Mouse (Mus musculus): Measurements from ENCODE around the gene Dhcr24. TPM values are rescaled to one million over a fixed set of nuclear protein-coding genes. Genes with fewer than 3 reads are reported as not detected.

Dhcr24 gene
- 39.3 and 48.9 TPM in 2 replicates for polyA plus RNA-seq (2011; ENCODE audit: insufficient read length, low read depth, missing spikeins)

- Histone ChIP-seq H3K4me1 (ENCODE audit: control insufficient read depth, insufficient read depth, low read length) (peaks cover 14% of the 10 kb centered on the region), H3K4me3 (ENCODE audit: insufficient read depth, low read length) (peak within 1 kb of the TSS; percentile 93), H3K27ac (ENCODE audit: insufficient read depth, low read length) (no peak within 1 kb of the TSS)
- TF ChIP-seq POLR2A (IDR thresholded peaks at IDR 0.05; ENCODE audit: low read depth, low read length) (peak; percentile 82), CTCF (IDR thresholded peaks at IDR 0.05; ENCODE audit: borderline replicate concordance, insufficient read depth, low read length) (no peak)
Observed at GRCm38 (mm10) chr4:106560846-106561781, at the start of gene Dhcr24. Dhcr24 (plus strand) TSS chr4:106561038.

GRCm38 (mm10) chr4:106514606-106515005 is 46.2 kb upstream of the Dhcr24 start:
- Histone ChIP-seq H3K27ac (ENCODE audit: insufficient read depth, low read length) (no peak overlapping the region), H3K4me3 (ENCODE audit: insufficient read depth, low read length) (no peak overlapping the region), H3K4me1 (ENCODE audit: control insufficient read depth, insufficient read depth, low read length) (no peaks in the 10 kb centered on the region)
- TF ChIP-seq POLR2A (IDR thresholded peaks at IDR 0.05; ENCODE audit: low read depth, low read length), result no peak
- no peak for TF ChIP-seq CTCF (IDR thresholded peaks at IDR 0.05; ENCODE audit: borderline replicate concordance, insufficient read depth, low read length)

DNA sequence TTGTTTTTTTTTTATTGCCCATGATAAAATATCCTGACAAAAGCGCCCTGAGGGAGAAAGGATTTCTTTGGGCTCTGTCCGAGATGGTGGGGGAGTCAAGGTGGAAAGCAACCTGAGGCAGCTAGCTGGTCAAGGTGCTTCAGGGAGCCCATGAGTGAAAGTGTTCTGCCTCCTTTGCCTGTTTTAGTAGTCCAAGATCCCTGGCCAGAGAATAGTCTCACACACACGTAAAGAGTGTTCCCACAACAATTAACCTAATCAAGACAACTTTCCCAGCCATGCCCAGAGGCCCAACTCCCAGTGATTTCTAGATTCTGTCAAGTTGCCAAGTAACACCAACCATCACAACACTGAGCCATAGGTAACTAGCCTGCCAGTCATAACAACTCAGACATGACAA is 38.3 kb upstream of the Dhcr24 start:
- TF ChIP-seq POLR2A (IDR thresholded peaks at IDR 0.05; ENCODE audit: low read depth, low read length), result no peak
- no peak for TF ChIP-seq CTCF (IDR thresholded peaks at IDR 0.05; ENCODE audit: borderline replicate concordance, insufficient read depth, low read length)
- Histone ChIP-seq H3K4me1 (ENCODE audit: control insufficient read depth, insufficient read depth, low read length) (no peaks in the 10 kb centered on the region), H3K27ac (ENCODE audit: insufficient read depth, low read length) (no peak overlapping the region), H3K4me3 (ENCODE audit: insufficient read depth, low read length) (no peak overlapping the region)

DNA sequence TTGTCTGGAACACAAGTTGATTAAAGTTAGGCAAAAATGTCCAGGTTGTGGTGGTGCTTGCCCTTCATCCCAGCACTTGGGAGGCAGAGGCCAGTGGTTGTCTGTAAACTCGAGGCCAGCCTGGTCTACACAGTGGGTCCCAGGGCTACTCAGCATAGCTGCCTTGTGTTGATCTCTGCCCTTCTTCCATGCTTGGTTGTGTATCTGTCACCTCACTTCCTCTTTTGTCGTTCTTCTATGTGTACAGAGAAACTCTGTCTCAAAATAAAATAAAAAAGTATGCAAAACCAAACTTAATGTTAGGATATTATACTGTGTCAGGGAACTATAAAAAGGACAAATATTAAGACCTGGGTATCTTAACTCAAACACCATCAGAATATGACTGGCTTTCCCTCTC is 36.7 kb upstream of the Dhcr24 start:
- H3K27ac ChIP-seq (ENCODE audit: insufficient read depth, low read length), result no peak overlapping the region
- TF ChIP-seq POLR2A (IDR thresholded peaks at IDR 0.05; ENCODE audit: low read depth, low read length), result no peak
- TF ChIP-seq CTCF (IDR thresholded peaks at IDR 0.05; ENCODE audit: borderline replicate concordance, insufficient read depth, low read length), result no peak
- no peak overlapping the region for H3K4me3 ChIP-seq (ENCODE audit: insufficient read depth, low read length)
- peaks cover 3% of the 10 kb centered on the region for H3K4me1 ChIP-seq (ENCODE audit: control insufficient read depth, insufficient read depth, low read length)

GRCm38 (mm10) chr4:106525001-106525400 is 35.8 kb upstream of the Dhcr24 start:
- Histone ChIP-seq H3K27ac (ENCODE audit: insufficient read depth, low read length) (no peak overlapping the region), H3K4me3 (ENCODE audit: insufficient read depth, low read length) (no peak overlapping the region), H3K4me1 (ENCODE audit: control insufficient read depth, insufficient read depth, low read length) (peaks cover 3% of the 10 kb centered on the region)
- no peak for TF ChIP-seq CTCF (IDR thresholded peaks at IDR 0.05; ENCODE audit: borderline replicate concordance, insufficient read depth, low read length)
- TF ChIP-seq POLR2A (IDR thresholded peaks at IDR 0.05; ENCODE audit: low read depth, low read length), result no peak

DNA sequence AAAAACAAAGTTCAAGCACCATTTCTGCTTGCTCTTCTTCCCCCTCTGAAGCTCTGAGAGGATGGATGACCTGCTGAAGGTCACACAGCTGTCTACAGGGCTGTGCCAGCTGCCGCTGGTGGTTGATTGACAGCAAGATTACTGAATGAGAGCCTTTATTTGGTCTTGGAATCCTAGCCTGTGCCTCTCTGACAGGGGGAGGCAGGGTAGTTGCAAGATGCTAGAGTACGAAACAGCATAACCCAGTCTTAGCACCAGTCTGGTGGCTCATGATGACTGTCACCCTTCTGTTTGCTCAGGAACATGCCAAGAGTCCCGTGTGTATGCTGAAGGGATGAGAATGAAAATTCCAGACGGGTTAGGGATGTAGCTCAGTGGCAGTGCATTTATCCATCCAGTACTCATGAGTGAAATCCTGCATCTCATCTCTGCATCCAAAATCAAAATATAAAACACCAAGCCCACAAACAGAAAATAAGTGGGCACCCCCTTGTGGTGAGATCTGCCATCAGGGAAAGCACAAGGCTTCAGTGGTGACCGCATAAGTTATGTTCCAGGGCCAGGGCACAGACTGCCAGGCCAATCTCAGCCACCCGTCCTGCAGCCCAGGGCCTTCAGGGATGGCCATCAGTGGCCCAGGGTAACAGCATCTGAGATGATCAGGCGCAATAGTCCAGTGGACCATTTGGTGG is 32.8 kb upstream of the Dhcr24 start:
- Histone ChIP-seq H3K4me3 (ENCODE audit: insufficient read depth, low read length) (no peak overlapping the region), H3K4me1 (ENCODE audit: control insufficient read depth, insufficient read depth, low read length) (peaks cover 3% of the 10 kb centered on the region), H3K27ac (ENCODE audit: insufficient read depth, low read length) (no peak overlapping the region)
- no peak for TF ChIP-seq CTCF (IDR thresholded peaks at IDR 0.05; ENCODE audit: borderline replicate concordance, insufficient read depth, low read length)

- H3K4me1 ChIP-seq (ENCODE audit: control insufficient read depth, insufficient read depth, low read length), result peaks cover 3% of the 10 kb centered on the region
- TF ChIP-seq CTCF (IDR thresholded peaks at IDR 0.05; ENCODE audit: borderline replicate concordance, insufficient read depth, low read length) (peak; percentile 95), POLR2A (IDR thresholded peaks at IDR 0.05; ENCODE audit: low read depth, low read length) (no peak)
- H3K27ac ChIP-seq (ENCODE audit: insufficient read depth, low read length), result no peak overlapping the region
- no peak overlapping the region for H3K4me3 ChIP-seq (ENCODE audit: insufficient read depth, low read length)
Observed at GRCm38 (mm10) chr4:106529375-106530112, 31.3 kb upstream of the Dhcr24 start.

- Histone ChIP-seq H3K4me3 (ENCODE audit: insufficient read depth, low read length) (no peak overlapping the region), H3K27ac (ENCODE audit: insufficient read depth, low read length) (no peak overlapping the region), H3K4me1 (ENCODE audit: control insufficient read depth, insufficient read depth, low read length) (peaks cover 3% of the 10 kb centered on the region)
- no peak for TF ChIP-seq POLR2A (IDR thresholded peaks at IDR 0.05; ENCODE audit: low read depth, low read length)
- TF ChIP-seq CTCF (IDR thresholded peaks at IDR 0.05; ENCODE audit: borderline replicate concordance, insufficient read depth, low read length), result no peak
Observed at GRCm38 (mm10) chr4:106530113-106530482, 30.7 kb upstream of the Dhcr24 start.

DNA sequence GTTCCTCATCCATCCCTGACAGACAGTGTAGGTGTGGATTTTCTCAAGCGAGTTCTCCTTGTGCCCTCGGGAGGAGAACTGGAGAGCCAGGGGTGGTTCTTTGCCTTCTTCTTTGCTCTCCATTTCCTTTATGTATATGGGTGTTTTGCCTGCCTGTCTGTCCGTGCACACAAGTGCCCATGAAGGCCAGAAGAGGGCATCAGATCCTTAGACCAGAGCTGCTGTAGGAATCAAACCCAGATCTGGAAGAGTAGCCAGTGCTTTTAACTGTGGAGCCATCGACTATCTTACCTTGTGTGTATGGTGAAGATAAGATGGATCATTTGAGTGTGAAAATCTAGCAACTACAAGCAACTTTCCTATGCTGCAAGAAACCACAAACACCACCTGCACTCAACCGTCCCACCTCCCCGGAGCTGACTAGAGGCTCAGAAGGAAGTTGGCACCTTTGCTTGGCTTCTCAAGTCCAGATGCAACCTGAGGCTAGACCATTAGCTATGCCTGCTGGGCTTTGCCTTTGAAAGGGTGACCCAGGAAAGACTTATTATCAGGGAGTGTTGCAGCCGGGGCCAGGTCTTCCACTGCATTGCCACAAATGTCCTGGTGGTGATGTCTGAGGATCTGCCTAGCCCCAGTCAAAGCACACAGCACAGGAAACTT is 27.3 kb upstream of the Dhcr24 start:
- peak; percentile 17; the same call in 1 of the 2 replicates for TF ChIP-seq CTCF (IDR thresholded peaks at IDR 0.05; ENCODE audit: borderline replicate concordance, insufficient read depth, low read length)
- no peak for TF ChIP-seq POLR2A (IDR thresholded peaks at IDR 0.05; ENCODE audit: low read depth, low read length)
- Histone ChIP-seq H3K4me1 (ENCODE audit: control insufficient read depth, insufficient read depth, low read length) (peaks cover 3% of the 10 kb centered on the region), H3K27ac (ENCODE audit: insufficient read depth, low read length) (no peak overlapping the region), H3K4me3 (ENCODE audit: insufficient read depth, low read length) (no peak overlapping the region)

All from embryonic fibroblast, embryonic 13.5 days (primary cell).